Mouse (Mus musculus): ENCODE data around the gene Nhsl1.
"Not testable (repeated sequence)": the region's sequence is repeated elsewhere in the genome, so short reads cannot be mapped to it uniquely, and the experiment has no call there.

Gene Nhsl1

GRCm38 (mm10) chr10:18530161-18530560, 211.4 kb downstream of the Nhsl1 start:
- DNase-seq (ENCODE audit: low spot score in 2 of 2): no peak

GRCm38 (mm10) chr10:18532293-18532692, 213.5 kb downstream of the Nhsl1 start:
- DNase-seq (ENCODE audit: low spot score in 2 of 2): no peak

GRCm38 (mm10) chr10:18536889-18537288, 218.1 kb downstream of the Nhsl1 start:
- DNase-seq (ENCODE audit: low spot score in 2 of 2): no peak

GRCm38 (mm10) chr10:18545309-18545708, 226.5 kb downstream of the Nhsl1 start:
- no peak for DNase-seq (ENCODE audit: low spot score in 2 of 2)

GRCm38 (mm10) chr10:18545813-18546235, 227.0 kb downstream of the Nhsl1 start, which contains the start of gene Hebp2:
TSS of gene Hebp2 (minus strand) at chr10:18546076.
- DNase-seq (ENCODE audit: low spot score in 2 of 2): no peak

- no peak for DNase-seq (ENCODE audit: low spot score in 2 of 2)
These were observed 228.6 kb downstream of the Nhsl1 start for GRCm38 (mm10) chr10:18547381-18547780.

GRCm38 (mm10) chr10:18549321-18550216, 230.8 kb downstream of the Nhsl1 start:
- no peak for DNase-seq (ENCODE audit: low spot score in 2 of 2)

GRCm38 (mm10) chr10:18559076-18559475, 240.3 kb downstream of the Nhsl1 start:
- not testable (repeated sequence) for DNase-seq (ENCODE audit: low spot score in 2 of 2)

DNA sequence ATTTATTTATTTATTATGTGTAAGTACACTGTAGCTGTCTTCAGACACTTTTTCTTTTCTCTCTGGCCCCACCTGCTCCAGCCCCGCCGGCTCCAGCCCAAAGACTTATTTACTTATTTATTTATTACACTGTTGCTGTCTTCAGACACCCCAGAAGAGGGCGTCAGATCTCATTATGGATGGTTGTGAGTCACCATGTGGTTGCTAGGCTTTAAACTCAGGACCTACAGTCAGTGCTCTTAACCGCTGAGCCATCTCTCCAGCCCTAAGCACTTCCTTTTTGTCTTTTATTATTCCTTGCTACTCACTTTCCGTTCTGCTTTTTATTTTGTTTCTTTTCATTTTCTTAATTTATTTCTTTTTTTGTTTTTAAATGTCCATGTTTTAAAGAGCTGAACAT, 242.7 kb downstream of the Nhsl1 start:
- DNase-seq (ENCODE audit: low spot score in 2 of 2): no peak

GRCm38 (mm10) chr10:18562940-18563339, 244.2 kb downstream of the Nhsl1 start:
- DNase-seq (ENCODE audit: low spot score in 2 of 2): no peak

DNA sequence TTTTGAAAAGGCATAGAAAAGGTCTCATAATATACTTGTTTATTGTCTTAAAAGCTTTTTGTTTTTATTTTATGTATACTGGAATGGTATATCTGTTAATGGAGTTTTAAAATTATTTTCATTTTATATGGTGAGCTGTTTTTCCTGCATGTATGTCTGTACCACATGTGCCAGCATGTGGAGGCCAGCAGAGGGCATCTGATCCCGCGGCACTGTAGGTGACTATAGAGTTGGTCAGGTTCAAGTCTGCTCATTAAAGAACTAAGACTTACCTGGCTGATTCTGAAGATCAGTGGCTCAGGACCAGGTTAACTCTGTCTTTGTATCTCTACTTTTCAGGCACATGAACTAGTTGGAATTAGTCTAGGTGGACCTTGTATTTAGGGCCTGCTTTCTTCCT, 253.8 kb downstream of the Nhsl1 start:
- DNase-seq (ENCODE audit: low spot score in 2 of 2): no peak
